Mouse (Mus musculus): ENCODE results near the gene Sdf4. TPM values are rescaled to one million over a fixed set of nuclear protein-coding genes. Genes with fewer than 3 reads are reported as not detected.

Sdf4 gene
- polyA plus RNA-seq, 1 experiment from 2014 or later, result 138 TPM

GRCm38 (mm10) chr4:156021381-156021780, 28.7 kb downstream of the Sdf4 start:
- no peak overlapping the region for H3K27ac ChIP-seq (ENCODE audit: low read depth, low read length)

GRCm38 (mm10) chr4:156021942-156022419, 29.3 kb downstream of the Sdf4 start:
- no peak for ATAC-seq (replicated peaks; ENCODE audit: insufficient number of reproducible peaks, low FRiP score, low TSS enrichment)
- Histone ChIP-seq H3K4me3 (ENCODE audit: low read depth, low read length) (no peak overlapping the region), H3K27me3 (ENCODE audit: control insufficient read depth, insufficient read depth, low read length) (no peaks in the 10 kb centered on the region), H3K27ac (ENCODE audit: low read depth, low read length) (no peak overlapping the region), H3K36me3 (ENCODE audit: control insufficient read depth, insufficient read depth, low read length) (no peaks in the 10 kb centered on the region), H3K4me1 (ENCODE audit: control insufficient read depth, insufficient read depth, low read length) (peaks cover 13% of the 10 kb centered on the region), H3K4me2 (no peak overlapping the region), H3K9me3 (replicated peaks; ENCODE audit: control insufficient read depth, low read length) (no peaks in the 10 kb centered on the region), H3K9ac (ENCODE audit: low read depth, low read length) (no peak overlapping the region)
- 39% methylated on average over 9 of the region's 9 CpGs for WGBS (ENCODE audit: insufficient replicate concordance)

More at GRCm38 (mm10) chr4:156021381-156021780, 28.7 kb downstream of the Sdf4 start:
- 63% methylated on average over 3 of the region's 3 CpGs for WGBS (ENCODE audit: insufficient replicate concordance)
- Histone ChIP-seq H3K9ac (ENCODE audit: low read depth, low read length) (no peak overlapping the region), H3K36me3 (ENCODE audit: control insufficient read depth, insufficient read depth, low read length) (no peaks in the 10 kb centered on the region; the same call in 1 of the 2 replicates), H3K4me2 (no peak overlapping the region), H3K4me1 (ENCODE audit: control insufficient read depth, insufficient read depth, low read length) (peaks cover 12% of the 10 kb centered on the region), H3K4me3 (ENCODE audit: low read depth, low read length) (no peak overlapping the region), H3K27me3 (ENCODE audit: control insufficient read depth, insufficient read depth, low read length) (no peaks in the 10 kb centered on the region), H3K9me3 (replicated peaks; ENCODE audit: control insufficient read depth, low read length) (no peaks in the 10 kb centered on the region)
- ATAC-seq (replicated peaks; ENCODE audit: insufficient number of reproducible peaks, low FRiP score, low TSS enrichment), result no peak

GRCm38 (mm10) chr4:156023520-156023919, 30.8 kb downstream of the Sdf4 start:
- H3K27me3 ChIP-seq (ENCODE audit: control insufficient read depth, insufficient read depth, low read length), result no peaks in the 10 kb centered on the region
- H3K9ac ChIP-seq (ENCODE audit: low read depth, low read length), result no peak overlapping the region
- H3K4me3 ChIP-seq (ENCODE audit: low read depth, low read length), result no peak overlapping the region
- no peak overlapping the region for H3K4me2 ChIP-seq
- 0 out of 2 replicates have a peak, but pooled peaks cover 4% of the 10 kb centered on the region for H3K36me3 ChIP-seq (ENCODE audit: control insufficient read depth, insufficient read depth, low read length)
- H3K27ac ChIP-seq (ENCODE audit: low read depth, low read length), result no peak overlapping the region
- 77% methylated on average over 9 of the region's 9 CpGs for WGBS (ENCODE audit: insufficient replicate concordance)
- H3K4me1 ChIP-seq (ENCODE audit: control insufficient read depth, insufficient read depth, low read length), result peaks cover 13% of the 10 kb centered on the region
- no peak for ATAC-seq (replicated peaks; ENCODE audit: insufficient number of reproducible peaks, low FRiP score, low TSS enrichment)
- no peaks in the 10 kb centered on the region for H3K9me3 ChIP-seq (replicated peaks; ENCODE audit: control insufficient read depth, low read length)

GRCm38 (mm10) chr4:156024184-156024583, 31.5 kb downstream of the Sdf4 start:
- Histone ChIP-seq H3K36me3 (ENCODE audit: control insufficient read depth, insufficient read depth, low read length) (0 out of 2 replicates have a peak, but pooled peaks cover 4% of the 10 kb centered on the region), H3K27ac (ENCODE audit: low read depth, low read length) (no peak overlapping the region), H3K4me1 (ENCODE audit: control insufficient read depth, insufficient read depth, low read length) (peaks cover 13% of the 10 kb centered on the region), H3K4me2 (no peak overlapping the region), H3K9ac (ENCODE audit: low read depth, low read length) (no peak overlapping the region), H3K4me3 (ENCODE audit: low read depth, low read length) (no peak overlapping the region), H3K9me3 (replicated peaks; ENCODE audit: control insufficient read depth, low read length) (no peaks in the 10 kb centered on the region), H3K27me3 (ENCODE audit: control insufficient read depth, insufficient read depth, low read length) (no peaks in the 10 kb centered on the region)
- 85% methylated on average over 7 of the region's 7 CpGs for WGBS (ENCODE audit: insufficient replicate concordance)
- ATAC-seq (replicated peaks; ENCODE audit: insufficient number of reproducible peaks, low FRiP score, low TSS enrichment), result no peak

- no peaks in the 10 kb centered on the region for H3K9me3 ChIP-seq (replicated peaks; ENCODE audit: control insufficient read depth, low read length)
- 0 out of 2 replicates have a peak within 1 kb of the TSS, but pooled peaks have one; percentile 3 for H3K9ac ChIP-seq (ENCODE audit: low read depth, low read length)
- no peaks in the 10 kb centered on the region for H3K27me3 ChIP-seq (ENCODE audit: control insufficient read depth, insufficient read depth, low read length)
- H3K27ac ChIP-seq (ENCODE audit: low read depth, low read length), result no peak within 1 kb of the TSS
- H3K36me3 ChIP-seq (ENCODE audit: control insufficient read depth, insufficient read depth, low read length), result 0 out of 2 replicates have a peak, but pooled peaks cover 4% of the 10 kb centered on the region
- H3K4me3 ChIP-seq (ENCODE audit: low read depth, low read length), result no peak within 1 kb of the TSS
- ATAC-seq (replicated peaks; ENCODE audit: insufficient number of reproducible peaks, low FRiP score, low TSS enrichment), result peak; percentile 44; the same call in 1 of the 2 replicates
- no peak within 1 kb of the TSS for H3K4me2 ChIP-seq
- WGBS (ENCODE audit: insufficient replicate concordance), result 50% methylated on average over 4 of the region's 4 CpGs
- peaks cover 21% of the 10 kb centered on the region for H3K4me1 ChIP-seq (ENCODE audit: control insufficient read depth, insufficient read depth, low read length)
Measured at GRCm38 (mm10) chr4:156026013-156026412, 33.3 kb downstream of the Sdf4 start, which contains the start of gene Tnfrsf18. Gene Tnfrsf18 (plus strand): TSS chr4:156026164.

GRCm38 (mm10) chr4:156028580-156028979, 35.9 kb downstream of the Sdf4 start:
- ATAC-seq (replicated peaks; ENCODE audit: insufficient number of reproducible peaks, low FRiP score, low TSS enrichment), result no peak

GRCm38 (mm10) chr4:156030651-156031118, 38.0 kb downstream of the Sdf4 start:
- 53% methylated on average over 9 of the region's 9 CpGs for WGBS (ENCODE audit: insufficient replicate concordance)
- peak overlapping the region; percentile 73 for H3K9ac ChIP-seq (ENCODE audit: low read depth, low read length)
- H3K4me2 ChIP-seq, result peak overlapping the region; percentile 60
- no peak for ATAC-seq (replicated peaks; ENCODE audit: insufficient number of reproducible peaks, low FRiP score, low TSS enrichment)
- H3K4me1 ChIP-seq (ENCODE audit: control insufficient read depth, insufficient read depth, low read length), result peaks cover 22% of the 10 kb centered on the region
- no peak overlapping the region for H3K27ac ChIP-seq (ENCODE audit: low read depth, low read length)
- H3K36me3 ChIP-seq (ENCODE audit: control insufficient read depth, insufficient read depth, low read length), result 0 out of 2 replicates have a peak, but pooled peaks cover 4% of the 10 kb centered on the region
- peak overlapping the region; percentile 57 for H3K4me3 ChIP-seq (ENCODE audit: low read depth, low read length)
- no peaks in the 10 kb centered on the region for H3K9me3 ChIP-seq (replicated peaks; ENCODE audit: control insufficient read depth, low read length)
- H3K27me3 ChIP-seq (ENCODE audit: control insufficient read depth, insufficient read depth, low read length), result peaks cover 18% of the 10 kb centered on the region

More at GRCm38 (mm10) chr4:156028580-156028979, 35.9 kb downstream of the Sdf4 start:
- no peak overlapping the region for H3K4me2 ChIP-seq
- 84% methylated on average over 7 of the region's 7 CpGs for WGBS (ENCODE audit: insufficient replicate concordance)
- no peaks in the 10 kb centered on the region for H3K27me3 ChIP-seq (ENCODE audit: control insufficient read depth, insufficient read depth, low read length)
- 0 out of 2 replicates have a peak, but pooled peaks cover 4% of the 10 kb centered on the region for H3K36me3 ChIP-seq (ENCODE audit: control insufficient read depth, insufficient read depth, low read length)
- H3K4me3 ChIP-seq (ENCODE audit: low read depth, low read length), result no peak overlapping the region
- no peaks in the 10 kb centered on the region for H3K9me3 ChIP-seq (replicated peaks; ENCODE audit: control insufficient read depth, low read length)
- H3K9ac ChIP-seq (ENCODE audit: low read depth, low read length), result no peak overlapping the region
- H3K4me1 ChIP-seq (ENCODE audit: control insufficient read depth, insufficient read depth, low read length), result peaks cover 22% of the 10 kb centered on the region
- no peak overlapping the region for H3K27ac ChIP-seq (ENCODE audit: low read depth, low read length)

- WGBS (ENCODE audit: insufficient replicate concordance), result 8% methylated on average over 7 of the region's 7 CpGs
- Histone ChIP-seq H3K9me3 (replicated peaks; ENCODE audit: control insufficient read depth, low read length) (no peaks in the 10 kb centered on the region), H3K27me3 (ENCODE audit: control insufficient read depth, insufficient read depth, low read length) (peaks cover 23% of the 10 kb centered on the region), H3K4me2 (peak overlapping the region; percentile 60), H3K4me3 (ENCODE audit: low read depth, low read length) (peak overlapping the region; percentile 57), H3K9ac (ENCODE audit: low read depth, low read length) (peak overlapping the region; percentile 73), H3K4me1 (ENCODE audit: control insufficient read depth, insufficient read depth, low read length) (peaks cover 17% of the 10 kb centered on the region), H3K36me3 (ENCODE audit: control insufficient read depth, insufficient read depth, low read length) (0 out of 2 replicates have a peak, but pooled peaks cover 4% of the 10 kb centered on the region), H3K27ac (ENCODE audit: low read depth, low read length) (peak overlapping the region; percentile 91)
- ATAC-seq (replicated peaks; ENCODE audit: insufficient number of reproducible peaks, low FRiP score, low TSS enrichment), result no peak
Measured at GRCm38 (mm10) chr4:156031255-156031592, 38.6 kb downstream of the Sdf4 start.

Data from heart, embryonic 11.5 days (tissue).